In the genomic region with DNA sequence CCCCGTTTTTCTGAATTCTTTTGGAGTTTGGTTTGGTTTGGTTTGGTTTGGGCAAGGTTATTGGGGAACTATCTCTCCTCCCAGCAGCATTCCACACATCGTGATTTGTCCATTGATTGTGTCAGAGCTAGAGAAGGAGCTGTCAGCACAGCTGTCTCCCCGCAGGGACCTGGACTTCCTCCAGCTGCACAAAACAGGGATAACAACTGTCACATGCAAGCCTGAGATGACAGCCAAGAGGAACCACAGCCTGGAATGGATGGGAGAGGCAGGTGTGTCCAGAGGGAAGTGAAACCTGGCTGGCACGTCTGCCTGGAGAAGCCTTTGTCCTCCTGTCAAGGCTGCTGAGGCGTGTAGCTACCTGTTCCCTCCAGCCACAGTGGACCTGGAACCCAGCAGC, we compare ENCODE assay signal across 7 mouse cellular contexts.
DNase-seq lines count a peak whose midpoint lies in the region.

No protein-coding gene starts in this region.

- DNase-seq in 3134 (ENCODE audit: extremely low read depth, insufficient read length, low spot score) (peak; percentile 75), A20 (ENCODE audit: low read depth, low spot score) (peak; percentile 32)
- DNase-seq in gonadal fat pad, adult 2 months (ENCODE audit: low read depth), result peak; percentile 93
- DNase-seq in heart, postnatal 4 days, result peak; percentile 74
- no peak for DNase-seq in right cerebral cortex, postnatal 25 days
- DNase-seq in embryo, embryonic 10 days (ENCODE audit: low spot score), result no peak
- DNase-seq in layer of hippocampus, adult 11-12 months (ENCODE audit: low spot score), result no peak

Comparison
In these comparisons a context has a peak if more than half of its experiments do, and no peak if none do; other contexts are left out.
1. DNase-seq: peak in 3134 (single experiment), A20 (single experiment), gonadal fat pad, adult 2 months (single experiment) and heart, postnatal 4 days (single experiment); none in right cerebral cortex, postnatal 25 days (single experiment), embryo, embryonic 10 days (single experiment) and layer of hippocampus, adult 11-12 months (single experiment).